Mouse (Mus musculus): Measurements from ENCODE around the gene Notch1.

Notch1 gene

DNA sequence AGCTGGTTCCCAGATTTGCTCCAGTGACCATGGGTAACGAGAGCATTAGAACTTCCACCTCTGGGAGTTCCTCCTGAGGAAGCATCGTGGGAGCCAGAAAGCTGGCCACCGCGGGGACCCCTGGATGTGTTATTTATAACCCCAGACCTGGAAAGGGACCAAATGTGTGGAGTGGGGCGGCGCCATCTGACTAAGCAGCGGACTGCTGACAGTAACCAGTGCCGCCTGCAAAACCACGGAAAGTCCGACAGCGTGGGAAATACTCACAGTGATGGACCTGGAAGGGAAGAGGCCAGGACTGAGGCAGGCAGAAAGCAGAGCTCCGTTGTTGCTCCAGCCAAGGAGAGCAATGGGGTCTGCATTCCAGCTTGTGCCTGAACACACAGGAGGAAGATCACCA lies at the start of gene Notch1:
TSS of gene Notch1 (minus strand) at position 389 of the 400 bp plus-strand sequence.
- POLR2A ChIA-PET, result interaction anchor here in 3 of 4 experiments (0.9 to 9.3 kb wide), 14 partner anchors 9 to 107 kb away, joined by 3 to 104 read pairs (median 4); partner anchors contain the start of gene Inpp5e (in 1 of the 3)
- CTCF ChIA-PET, result interaction anchor here in 2 of 4 experiments (0.6 to 1.3 kb wide), 3 partner anchors 12 to 1129 kb away, joined by 3 read pairs; no protein-coding TSS in a partner anchor

DNA sequence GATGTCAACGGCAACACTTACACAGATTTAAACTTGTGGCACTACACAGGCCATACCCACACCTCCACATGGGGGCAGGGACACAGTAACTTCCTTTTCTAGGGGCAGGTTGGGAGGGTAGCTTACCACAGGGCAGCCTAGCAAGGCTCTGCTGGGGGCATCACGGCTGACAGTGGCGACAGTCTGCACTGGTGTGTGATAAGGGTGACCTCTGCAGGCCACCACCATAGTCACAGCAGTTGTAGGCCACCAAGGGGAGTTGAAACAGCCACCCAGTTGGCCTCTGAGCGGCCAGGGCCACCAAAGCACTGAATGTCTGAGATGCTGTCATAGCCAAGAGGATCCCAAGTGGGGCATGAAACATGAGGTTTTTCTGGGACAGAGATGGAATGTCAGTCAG lies 49.8 kb upstream of the Notch1 start:
- CTCF ChIA-PET, result interaction anchor here (0.6 to 2.7 kb wide), 25 partner anchors 9 to 413 kb away, joined by 3 to 18 read pairs (median 5); partner anchors contain the start of genes Inpp5e (in 3 of the 4), Sec16a (in 2 of the 4) and Dnlz (in 1 of the 4)
- POLR2A ChIA-PET, result interaction anchor here in 3 of 4 experiments (0.6 to 3.2 kb wide), 15 partner anchors 10 to 126 kb away, joined by 3 to 34 read pairs (median 4); partner anchors contain the start of gene Sec16a (in 1 of the 3)

DNA sequence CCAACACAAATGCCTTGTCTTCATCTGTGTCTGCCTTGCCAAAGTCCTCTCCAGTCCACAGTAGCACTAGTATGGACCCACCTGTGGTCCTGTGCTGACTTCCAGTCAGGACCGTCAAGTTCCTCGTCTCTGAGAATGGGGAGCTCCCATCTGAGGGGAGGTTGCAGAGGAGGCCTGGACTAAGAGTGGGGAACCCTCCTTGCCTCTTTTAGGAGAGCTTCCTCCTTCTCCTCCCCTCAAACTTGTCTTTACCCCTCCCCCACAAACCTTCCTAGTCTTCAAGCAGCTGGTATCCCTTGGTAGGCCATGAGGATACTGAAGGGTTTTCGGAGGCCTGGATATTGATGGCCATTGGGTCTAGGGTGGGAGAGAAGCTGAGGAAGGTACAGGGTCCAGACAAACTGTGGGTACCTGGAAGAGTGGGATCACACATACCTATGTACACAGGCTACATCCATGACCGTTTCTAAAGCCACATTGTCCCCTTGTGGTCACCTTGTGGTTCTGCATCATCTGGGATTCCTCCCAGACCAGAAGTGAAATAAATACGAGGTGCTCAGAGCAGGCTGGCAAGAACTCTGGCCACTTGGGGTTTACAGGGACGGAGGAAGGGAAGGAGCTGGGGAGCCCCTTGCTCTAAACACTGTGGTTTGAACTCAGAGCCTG lies 45.0 kb upstream of the Notch1 start:
- POLR2A ChIA-PET, result interaction anchor here in 3 of 4 experiments (0.6 to 4.0 kb wide), 20 partner anchors 9 to 571 kb away, joined by 3 to 12 read pairs (median 4); partner anchors contain the start of genes Sec16a (in 3 of the 3) and Inpp5e (in 1 of the 3)
- CTCF ChIA-PET, result interaction anchor here (0.5 to 2.1 kb wide), 24 partner anchors 8 to 408 kb away, joined by 3 to 19 read pairs (median 4); partner anchors contain the start of genes Inpp5e (in 1 of the 4) and Sec16a (in 1 of the 4)

DNA sequence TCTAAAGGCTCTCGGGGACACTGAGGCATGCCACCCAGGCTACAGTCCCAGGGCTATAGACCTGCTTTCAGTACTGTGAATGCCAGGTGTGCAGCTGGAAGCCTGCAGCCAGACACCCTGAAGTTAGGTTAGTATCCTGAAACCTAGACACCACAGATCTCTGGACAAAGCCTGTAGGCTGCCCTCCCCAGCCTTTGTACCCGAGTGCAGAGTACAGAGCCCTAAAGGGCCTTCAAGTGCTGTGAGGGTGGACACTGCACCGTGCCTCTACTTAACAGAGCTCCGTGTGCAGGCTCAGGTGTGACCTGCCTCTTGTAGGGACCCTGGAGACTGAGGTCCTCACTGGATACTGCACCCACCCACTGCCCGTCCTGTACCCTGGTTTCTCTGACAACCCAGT lies 44.0 kb upstream of the Notch1 start:
- ChIA-PET CTCF (interaction anchor here in 3 of 4 experiments (0.8 to 2.1 kb wide), 5 partner anchors 102 to 236 kb away, joined by 3 to 19 read pairs (median 4); partner anchors contain the start of gene Sec16a (in 1 of the 3)), POLR2A (interaction anchor here in 3 of 4 experiments (0.7 to 4.0 kb wide), 14 partner anchors 8 to 163 kb away, joined by 3 to 12 read pairs (median 5); partner anchors contain the start of genes Sec16a (in 2 of the 3) and Inpp5e (in 1 of the 3))

DNA sequence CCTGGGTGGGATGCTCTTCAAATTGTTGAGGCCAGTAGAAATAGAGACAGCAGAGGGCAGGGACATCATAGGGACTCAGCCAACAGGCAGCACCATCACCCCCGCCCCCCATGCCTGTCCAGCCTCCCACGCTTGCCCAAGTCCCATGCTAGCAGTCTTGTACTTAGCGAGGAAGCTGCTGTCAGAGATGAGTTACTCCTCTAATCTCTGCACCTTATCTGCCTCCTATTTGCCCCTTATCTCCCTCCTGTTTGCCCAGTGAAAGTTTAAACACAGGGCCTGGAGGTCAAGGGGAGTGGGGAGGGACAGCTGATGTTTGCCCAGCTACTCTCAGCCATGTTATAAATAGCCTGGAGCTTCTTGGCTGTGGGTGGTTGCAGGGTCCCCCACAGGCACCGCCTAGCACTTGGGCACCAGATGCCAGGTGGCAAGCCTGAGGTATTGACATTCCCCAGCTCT lies 40.1 kb upstream of the Notch1 start:
- POLR2A ChIA-PET, result interaction anchor here in 3 of 4 experiments (0.7 to 2.3 kb wide), 18 partner anchors 9 to 302 kb away, joined by 3 to 34 read pairs (median 4); partner anchors contain the start of genes Dnlz (in 1 of the 3), Fam69b (in 1 of the 3) and Sec16a (in 1 of the 3)
- CTCF ChIA-PET, result interaction anchor here in 3 of 4 experiments (0.6 to 1.5 kb wide), 7 partner anchors 9 to 403 kb away, joined by 3 to 4 read pairs (median 3); no protein-coding TSS in a partner anchor

DNA sequence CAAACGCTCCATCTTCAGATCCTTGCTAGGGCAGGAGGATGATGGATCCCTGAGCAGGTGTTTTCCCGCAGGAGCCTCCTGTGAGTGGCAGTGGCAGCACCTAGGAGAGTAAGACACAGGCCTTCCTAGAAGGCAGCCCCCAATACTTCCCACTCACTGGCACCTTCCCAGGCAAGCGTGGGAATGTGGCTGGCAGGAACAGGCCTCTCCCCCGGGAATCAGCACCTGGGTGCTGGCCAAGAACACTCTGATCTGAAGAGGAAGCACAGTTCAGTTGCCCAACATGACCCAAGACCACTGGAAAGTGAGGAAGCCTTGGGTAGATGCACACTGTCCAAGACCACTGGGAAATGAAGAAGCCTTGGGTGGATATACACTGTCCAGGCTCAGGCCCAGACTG lies 38.6 kb upstream of the Notch1 start:
- CTCF ChIA-PET, result interaction anchor here in 2 of 4 experiments (0.6 to 1.5 kb wide), 3 partner anchors 96 to 655 kb away, joined by 3 to 4 read pairs (median 3); no protein-coding TSS in a partner anchor
- POLR2A ChIA-PET, result interaction anchor here in 3 of 4 experiments (0.5 to 2.3 kb wide), 10 partner anchors 8 to 423 kb away, joined by 3 to 34 read pairs (median 6); partner anchors contain the start of gene Sec16a (in 2 of the 3)

DNA sequence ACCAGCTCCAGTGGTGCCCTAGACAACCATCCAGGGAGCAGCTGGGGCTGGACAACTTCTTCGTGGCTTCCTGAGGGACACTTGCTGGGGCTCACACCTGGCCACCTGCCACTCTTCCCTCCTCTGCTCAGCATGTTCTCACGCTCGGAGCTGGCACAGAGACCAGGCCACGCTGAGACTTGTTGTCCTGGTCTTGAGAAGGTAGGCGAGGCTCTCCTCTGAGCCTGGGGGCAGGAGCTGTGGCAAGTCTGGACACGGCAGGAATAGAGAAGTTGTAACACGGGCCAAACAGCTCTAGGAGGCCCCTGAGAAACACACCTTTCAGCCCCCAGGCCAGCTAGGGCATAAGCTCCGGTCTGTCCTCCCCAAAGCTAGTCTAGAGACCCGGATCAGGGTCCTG lies 37.4 kb upstream of the Notch1 start:
- ChIA-PET POLR2A (interaction anchor here in 2 of 4 experiments (1.1 to 3.6 kb wide), 9 partner anchors 12 to 111 kb away, joined by 3 to 22 read pairs (median 5); partner anchors contain the start of gene Sec16a (in 1 of the 2)), CTCF (interaction anchor here in 1 of 4 experiments (1.3 kb wide), 1 partner anchor 195 kb away, joined by 3 read pairs; no protein-coding TSS in a partner anchor)

DNA sequence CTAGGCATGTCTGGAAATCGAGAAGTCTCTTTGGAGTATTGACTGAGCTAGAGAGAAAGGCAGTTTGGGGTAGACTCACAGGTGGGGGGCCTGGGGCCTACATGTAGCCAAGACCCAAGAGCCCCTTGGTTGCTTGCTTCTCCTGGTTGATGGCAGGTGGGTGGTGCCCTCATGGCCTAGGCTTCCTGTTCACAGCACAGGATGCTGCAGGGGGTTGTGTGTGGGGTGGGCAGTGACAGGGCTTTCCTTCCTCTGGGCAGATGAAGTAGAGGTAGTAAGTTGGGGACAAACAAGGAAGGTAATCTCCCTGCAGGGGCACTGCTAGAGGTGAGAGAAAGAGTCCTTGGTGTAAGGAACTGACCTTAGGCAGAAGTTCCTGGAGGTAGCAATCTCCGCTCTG lies 35.6 kb upstream of the Notch1 start:
- CTCF ChIA-PET, result interaction anchor here in 1 of 4 experiments (1.2 kb wide), 1 partner anchor 227 kb away, joined by 3 read pairs; no protein-coding TSS in a partner anchor
- POLR2A ChIA-PET, result interaction anchor here (0.5 to 3.6 kb wide), 22 partner anchors 9 to 1324 kb away, joined by 3 to 22 read pairs (median 4); partner anchors contain the start of gene Sec16a (in 2 of the 4)

DNA sequence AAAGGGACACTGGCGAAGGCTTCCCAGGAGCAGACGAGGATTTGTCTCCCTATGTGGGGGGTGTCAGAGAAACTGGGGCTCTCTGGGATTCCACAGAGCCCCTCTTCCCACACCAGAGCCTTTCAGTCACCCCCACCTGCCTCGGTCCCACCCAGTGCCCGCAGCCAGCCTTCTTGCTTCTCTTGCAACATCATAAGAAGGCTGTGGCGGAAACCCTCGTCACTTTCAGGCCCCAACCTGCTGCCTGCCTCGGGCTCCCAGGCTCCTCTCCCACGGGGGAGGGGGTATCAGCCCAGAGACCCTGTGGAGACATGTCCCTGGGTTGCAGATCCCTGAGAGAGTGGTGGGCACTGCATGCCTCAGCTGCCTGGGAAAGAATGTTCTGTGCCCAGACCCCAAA lies 35.0 kb upstream of the Notch1 start:
- POLR2A ChIA-PET, result interaction anchor here (0.6 to 3.6 kb wide), 14 partner anchors 11 to 169 kb away, joined by 3 to 22 read pairs (median 4); partner anchors contain the start of gene Sec16a (in 2 of the 4)
- CTCF ChIA-PET, result interaction anchor here in 2 of 4 experiments (0.6 to 1.0 kb wide), 2 partner anchors 10 to 733 kb away, joined by 3 to 4 read pairs; no protein-coding TSS in a partner anchor

DNA sequence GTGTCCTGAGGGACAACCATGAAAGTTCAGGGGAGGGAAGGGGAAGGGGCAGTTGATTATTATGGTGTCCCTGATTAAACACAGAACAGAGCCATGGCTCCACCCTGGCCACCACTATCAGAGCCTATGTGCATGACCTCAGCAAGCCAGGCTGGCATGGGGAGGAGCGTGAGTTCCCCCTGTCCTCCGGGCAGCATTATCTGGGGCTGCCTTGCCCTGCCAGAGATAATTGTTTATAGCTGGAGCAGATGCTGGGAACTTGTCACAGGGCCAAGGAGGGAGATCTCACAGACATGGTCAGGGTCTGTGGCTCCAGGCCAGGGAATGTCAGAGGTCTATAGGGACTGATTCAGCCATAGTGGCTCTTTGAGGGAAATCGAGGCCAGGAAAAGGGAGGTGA lies 34.3 kb upstream of the Notch1 start:
- CTCF ChIA-PET, result interaction anchor here in 2 of 4 experiments (0.5 to 1.0 kb wide), 3 partner anchors 11 to 732 kb away, joined by 3 to 4 read pairs (median 3); no protein-coding TSS in a partner anchor
- POLR2A ChIA-PET, result interaction anchor here in 3 of 4 experiments (0.6 to 2.3 kb wide), 9 partner anchors 9 to 226 kb away, joined by 3 to 6 read pairs (median 3); no protein-coding TSS in a partner anchor

DNA sequence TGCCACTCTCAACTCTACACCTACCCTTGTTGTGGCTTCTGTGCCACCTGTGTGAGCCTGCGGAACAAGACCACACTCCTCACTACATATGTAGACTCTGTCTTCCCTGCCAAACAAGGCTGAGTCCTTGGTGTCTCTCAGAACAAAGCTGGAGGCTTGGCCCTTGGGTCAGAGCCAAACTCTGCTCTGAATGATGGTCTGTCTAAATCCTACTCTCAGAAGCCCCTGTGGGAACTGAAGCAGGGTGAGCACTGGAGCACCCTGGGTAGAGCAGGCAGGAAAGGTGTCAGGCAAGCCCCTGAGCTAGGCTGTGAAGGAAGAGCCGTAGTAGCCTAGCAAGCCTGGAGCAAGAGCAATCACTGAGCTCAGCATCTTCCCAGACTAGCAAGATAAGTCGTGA lies 33.7 kb upstream of the Notch1 start:
- CTCF ChIA-PET, result interaction anchor here in 3 of 4 experiments (0.5 to 1.0 kb wide), 3 partner anchors 11 to 244 kb away, joined by 3 to 4 read pairs (median 3); no protein-coding TSS in a partner anchor
- POLR2A ChIA-PET, result interaction anchor here in 3 of 4 experiments (0.6 to 2.3 kb wide), 12 partner anchors 9 to 225 kb away, joined by 3 to 6 read pairs (median 3); no protein-coding TSS in a partner anchor

DNA sequence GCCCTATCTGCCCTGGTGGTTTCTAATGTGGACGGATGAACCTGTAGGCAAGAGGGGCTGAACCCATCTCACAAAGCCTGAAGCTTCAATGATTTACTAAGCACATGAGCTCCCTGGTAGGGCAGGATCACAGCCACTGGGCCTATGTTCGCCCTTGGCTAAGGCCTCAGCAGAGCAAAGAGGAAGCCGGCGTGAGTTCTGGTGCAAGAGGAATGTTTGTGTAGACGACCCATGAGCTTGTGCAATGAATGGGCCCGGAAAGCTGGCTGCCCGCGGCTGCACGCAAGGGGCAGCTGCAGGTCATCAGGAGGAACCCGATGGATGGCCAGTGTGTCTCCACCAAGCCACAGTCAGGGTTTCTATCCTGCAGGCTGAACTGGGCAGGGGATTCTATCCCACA lies 33.3 kb upstream of the Notch1 start:
- CTCF ChIA-PET, result interaction anchor here in 1 of 4 experiments (0.8 kb wide), 1 partner anchor 100 kb away, joined by 3 read pairs; no protein-coding TSS in a partner anchor
- POLR2A ChIA-PET, result interaction anchor here in 3 of 4 experiments (0.8 to 4.3 kb wide), 9 partner anchors 10 to 104 kb away, joined by 3 to 20 read pairs (median 3); no protein-coding TSS in a partner anchor

DNA sequence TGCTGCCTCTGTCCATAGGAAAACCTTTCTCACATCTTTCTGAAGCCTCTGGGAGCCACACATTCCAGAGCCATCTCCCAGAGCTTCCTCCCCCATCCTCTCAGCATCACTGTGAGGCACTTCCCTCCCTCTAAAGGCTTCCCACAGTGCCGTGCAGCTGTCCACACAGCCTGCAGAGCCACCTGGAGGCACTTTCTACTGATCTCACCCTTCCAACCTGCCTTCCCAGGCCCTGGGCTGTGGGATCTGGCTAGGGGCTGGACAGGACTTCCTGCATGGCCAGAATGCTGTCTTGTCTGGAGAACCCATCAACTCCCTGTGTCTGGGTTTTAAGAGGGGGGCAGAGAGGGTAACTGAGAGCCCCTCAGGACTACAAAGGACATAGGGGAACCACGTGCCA lies 31.0 kb upstream of the Notch1 start:
- ChIA-PET POLR2A (interaction anchor here in 3 of 4 experiments (0.9 to 4.3 kb wide), 14 partner anchors 9 to 249 kb away, joined by 3 to 20 read pairs (median 4); partner anchors contain the start of genes Notch1 (in 1 of the 3) and Sec16a (in 1 of the 3)), CTCF (interaction anchor here in 2 of 4 experiments (0.8 to 1.1 kb wide), 3 partner anchors 43 to 394 kb away, joined by 3 to 4 read pairs (median 3); partner anchors contain the start of gene Inpp5e (in 1 of the 2))

DNA sequence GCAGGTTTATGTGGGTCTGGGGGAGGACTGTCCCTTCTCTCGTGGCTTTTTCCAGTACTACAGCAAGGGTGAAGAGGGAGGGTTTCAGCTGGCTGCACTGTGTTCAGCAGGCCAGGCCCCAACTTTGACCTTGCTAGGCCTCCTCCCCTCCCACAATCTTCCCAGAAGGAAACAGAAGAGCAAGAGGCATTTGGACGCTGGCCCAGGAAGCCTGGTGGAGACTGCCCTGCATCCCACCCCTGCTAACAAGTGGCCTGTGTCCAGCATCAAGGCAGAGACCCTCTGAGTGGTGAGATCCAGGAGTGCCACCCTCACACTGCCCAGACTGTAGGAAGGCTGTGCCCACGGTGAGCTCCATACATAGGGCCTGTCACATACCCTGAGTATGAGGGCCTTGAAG lies 27.8 kb upstream of the Notch1 start:
- ChIA-PET CTCF (interaction anchor here in 1 of 4 experiments (0.6 to 2.2 kb wide), 2 partner anchors 61 to 219 kb away, joined by 4 read pairs; no protein-coding TSS in a partner anchor), POLR2A (interaction anchor here in 2 of 4 experiments (0.8 to 1.9 kb wide), 8 partner anchors 9 to 135 kb away, joined by 3 to 8 read pairs (median 3); partner anchors contain the start of genes Gm20532 (in 1 of the 2) and Inpp5e (in 1 of the 2))

DNA sequence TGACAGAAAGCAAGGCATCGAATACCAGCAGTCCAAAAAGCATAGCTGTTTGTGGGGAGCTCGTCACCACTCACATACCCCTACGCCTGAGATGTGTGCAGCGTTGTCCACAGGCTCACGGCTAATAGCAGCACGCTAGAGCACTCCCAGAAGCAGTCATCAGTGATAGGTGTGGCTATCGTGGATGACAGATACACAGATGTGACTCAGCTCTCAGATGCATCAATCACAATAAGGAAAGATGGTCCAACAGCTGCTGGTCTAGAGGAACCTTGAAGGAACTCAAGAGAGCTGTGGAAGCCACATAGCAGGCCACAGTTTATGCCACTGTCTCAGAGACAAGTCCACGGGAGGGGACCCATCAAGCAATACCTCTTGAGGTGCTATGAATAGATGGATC lies 27.3 kb upstream of the Notch1 start:
- CTCF ChIA-PET, result interaction anchor here in 2 of 4 experiments (0.5 to 2.2 kb wide), 3 partner anchors 61 to 350 kb away, joined by 3 to 4 read pairs (median 4); no protein-coding TSS in a partner anchor
- POLR2A ChIA-PET, result interaction anchor here in 3 of 4 experiments (0.8 to 1.9 kb wide), 12 partner anchors 9 to 135 kb away, joined by 3 to 8 read pairs (median 3); partner anchors contain the start of genes Gm20532 (in 1 of the 3), Inpp5e (in 1 of the 3) and Sec16a (in 1 of the 3)

DNA sequence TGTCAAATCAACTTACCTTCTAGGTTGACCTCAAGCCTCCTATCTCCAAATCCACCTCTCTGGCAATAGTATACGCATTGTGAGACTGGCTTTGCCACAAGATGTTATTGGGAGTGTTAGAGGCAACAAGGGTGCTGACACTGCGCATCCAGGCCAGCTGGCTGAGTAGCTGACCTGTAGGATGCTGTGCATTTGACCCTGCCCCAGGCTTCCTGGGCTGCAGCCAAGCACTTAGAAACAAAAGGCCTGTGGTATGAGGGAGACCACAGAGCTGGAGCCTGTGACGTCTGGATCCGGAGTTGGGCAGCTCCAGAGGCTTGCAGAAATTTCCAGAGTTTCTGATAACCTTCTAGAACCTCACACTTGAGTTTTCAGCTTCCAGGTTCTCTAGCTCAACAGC lies 26.7 kb upstream of the Notch1 start:
- ChIA-PET CTCF (interaction anchor here in 2 of 4 experiments (0.5 to 2.2 kb wide), 3 partner anchors 31 to 349 kb away, joined by 3 to 4 read pairs (median 3); no protein-coding TSS in a partner anchor), POLR2A (interaction anchor here in 3 of 4 experiments (0.8 to 1.9 kb wide), 11 partner anchors 10 to 134 kb away, joined by 3 to 8 read pairs (median 3); partner anchors contain the start of genes Gm20532 (in 1 of the 3), Inpp5e (in 1 of the 3) and Sec16a (in 1 of the 3))
